Mouse (Mus musculus) C2C12 (cell line): Measurements from ENCODE around the gene Selenot. TPM values are rescaled to one million over a fixed set of nuclear protein-coding genes. Genes with fewer than 3 reads are reported as not detected.
"Not testable (repeated sequence)": the region's sequence is repeated elsewhere in the genome, so short reads cannot be mapped to it uniquely, and the experiment has no call there.

ENCODE experiments used
- H3K27me3 ChIP-seq: one replicate; pipeline ENCODE4 v1.6.1; 2011; ENCODE audit not compliant: control insufficient read depth, insufficient read depth, insufficient read length
- H3K36me3 ChIP-seq: one replicate; pipeline ENCODE4 v1.6.1; 2011; ENCODE audit not compliant: control insufficient read depth, insufficient read depth
- H3K4me3 ChIP-seq: one replicate; pipeline ENCODE4 v1.5.1; 2011; ENCODE audit warnings: mild to moderate bottlenecking, control low read depth; ENCODE audit not compliant: poor library complexity, insufficient read depth, severe bottlenecking
- H3K79me2 ChIP-seq: one replicate; pipeline ENCODE4 v1.6.1; 2011; ENCODE audit not compliant: control insufficient read depth, insufficient read depth
- H3K79me3 ChIP-seq: one replicate; pipeline ENCODE4 v1.6.1; 2011; ENCODE audit warnings: low read depth, control low read depth
- H3ac ChIP-seq: one replicate; pipeline ENCODE3; 2011; ENCODE audit warnings: low read depth; ENCODE audit not compliant: control insufficient read depth, insufficient read length
- CEBPB ChIP-seq: IDR thresholded peaks from one replicate; pipeline ENCODE4 v1.6.1; 2011; ENCODE audit warnings: low read depth, mild to moderate bottlenecking, control low read depth, moderate library complexity
- CTCF ChIP-seq: IDR thresholded peaks from one replicate; pipeline ENCODE4 v1.5.1; 2011; ENCODE audit not compliant: control insufficient read depth, insufficient read depth, insufficient read length
- FOSL1 ChIP-seq: IDR thresholded peaks from one replicate; pipeline ENCODE4 v1.8.0; 2011; ENCODE audit warnings: mild to moderate bottlenecking, low read length; ENCODE audit not compliant: poor library complexity, insufficient read depth, severe bottlenecking
- MAX ChIP-seq: IDR thresholded peaks from one replicate; pipeline ENCODE4 v1.6.1; 2011; ENCODE audit warnings: mild to moderate bottlenecking, control low read depth
- MYOD1 ChIP-seq: IDR thresholded peaks from one replicate; pipeline ENCODE4 v1.6.1; 2011; ENCODE audit warnings: low read depth; ENCODE audit not compliant: control insufficient read depth, insufficient read length
- MYOG ChIP-seq: IDR thresholded peaks from one replicate; pipeline ENCODE4 v1.6.1; 2011; ENCODE audit not compliant: control insufficient read depth, insufficient read length; ENCODE audit errors: extremely low read depth
- USF1 ChIP-seq: IDR thresholded peaks from one replicate; pipeline ENCODE4 v1.6.1; 2011; ENCODE audit warnings: low read depth, mild to moderate bottlenecking, control low read depth, moderate library complexity
- polyA plus RNA-seq: library from polyadenylated mRNA; unstranded; fragments of >200 nt; fragmentation: generic; extraction: Trizol; gene quantifications from one replicate; pipeline ENCODE4 v1.2.1, GENCODE M21; 2012; ENCODE audit warnings: missing spikeins

Selenot gene
- polyA plus RNA-seq, 1 experiment: 35.2 TPM

DNA sequence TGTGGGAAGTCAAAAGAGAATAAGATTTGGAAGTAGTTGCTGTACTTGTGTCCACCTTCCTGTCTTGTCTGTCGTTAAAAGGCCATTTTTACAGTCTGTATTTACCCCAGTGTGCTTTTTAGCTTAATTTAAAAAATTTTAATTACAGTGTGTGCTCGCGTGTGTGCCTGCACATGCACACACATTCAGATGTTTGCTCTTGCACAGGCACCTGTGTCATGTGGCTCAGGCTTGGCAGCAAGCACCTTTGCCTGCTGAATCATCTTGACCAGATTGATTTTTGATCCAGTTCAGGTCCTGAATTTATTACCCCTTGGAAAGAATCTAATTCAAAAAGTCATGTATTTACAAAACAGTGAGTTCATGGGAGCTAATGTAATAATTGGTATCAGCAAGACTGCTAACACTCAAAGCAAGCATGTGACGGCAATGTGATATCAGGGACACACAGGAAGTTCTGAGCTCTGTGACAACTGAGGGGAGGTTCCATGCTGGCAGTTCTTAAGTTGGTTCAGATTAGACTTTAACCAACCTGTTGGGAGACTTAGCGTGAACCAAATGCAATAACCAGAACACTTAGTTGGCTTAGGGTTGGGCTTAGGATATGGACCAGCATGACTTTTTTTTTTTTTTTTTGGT is 6.5 kb downstream of the Selenot start:
- TF ChIP-seq MYOG: no peak
- TF ChIP-seq MAX: no peak
- no peak for TF ChIP-seq FOSL1
- no peak for TF ChIP-seq MYOD1
- TF ChIP-seq USF1: no peak
- no peak for TF ChIP-seq CTCF
- no peak for TF ChIP-seq CEBPB
- Histone ChIP-seq H3ac (no peak overlapping the region), H3K36me3 (peaks cover 52% of the 10 kb centered on the region), H3K4me3 (no peak overlapping the region), H3K27me3 (no peaks in the 10 kb centered on the region), H3K79me2 (peaks cover 95% of the 10 kb centered on the region), H3K79me3 (peaks cover 83% of the 10 kb centered on the region)

DNA sequence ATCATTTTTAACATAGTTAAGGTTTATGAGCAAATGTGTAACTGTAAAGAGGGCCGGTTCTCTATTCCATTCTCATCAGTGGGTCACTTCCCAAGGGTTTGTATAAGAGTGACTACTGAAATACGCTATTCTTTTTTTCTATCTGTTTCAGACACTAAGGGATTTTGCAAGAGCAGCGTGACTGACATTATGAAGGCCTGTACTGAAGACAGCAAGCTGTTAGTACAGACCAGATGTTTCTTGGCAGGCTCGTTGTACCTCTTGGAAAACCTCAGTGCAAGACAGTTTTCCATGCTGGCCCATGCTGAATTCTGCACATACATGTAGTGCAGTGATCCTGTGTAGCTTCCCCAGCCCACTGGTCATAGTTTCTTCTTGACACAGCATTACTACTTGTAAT is 14.1 kb downstream of the Selenot start:
- Histone ChIP-seq H3K36me3 (peaks cover 79% of the 10 kb centered on the region), H3K79me2 (peaks cover 21% of the 10 kb centered on the region), H3K79me3 (peaks cover 12% of the 10 kb centered on the region)
- not testable (repeated sequence) for H3ac ChIP-seq, H3K27me3 ChIP-seq, H3K4me3 ChIP-seq

DNA sequence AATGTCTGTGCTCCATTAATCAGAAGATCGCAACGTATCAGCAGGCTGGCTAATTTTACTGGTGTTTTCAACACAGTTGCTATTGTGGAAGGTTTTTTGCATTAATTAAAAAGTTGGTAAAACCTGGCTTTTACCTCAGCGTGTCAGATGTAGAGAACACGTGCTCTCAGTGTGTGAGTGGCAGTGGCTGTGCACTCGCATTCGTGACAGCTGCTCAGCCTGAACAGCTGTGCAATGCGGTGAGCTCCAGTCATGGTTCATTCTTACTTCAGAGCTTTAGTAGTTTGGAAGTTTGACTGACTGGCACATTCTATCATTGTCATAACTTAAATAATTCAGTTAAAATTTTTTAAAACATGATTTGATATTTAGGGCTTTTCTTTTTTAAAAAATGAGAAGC is 16.2 kb downstream of the Selenot start:
- H3K79me3 ChIP-seq, H3K4me3 ChIP-seq, H3K79me2 ChIP-seq, H3K27me3 ChIP-seq, H3ac ChIP-seq: not testable (repeated sequence)
- peaks cover 58% of the 10 kb centered on the region for H3K36me3 ChIP-seq

DNA sequence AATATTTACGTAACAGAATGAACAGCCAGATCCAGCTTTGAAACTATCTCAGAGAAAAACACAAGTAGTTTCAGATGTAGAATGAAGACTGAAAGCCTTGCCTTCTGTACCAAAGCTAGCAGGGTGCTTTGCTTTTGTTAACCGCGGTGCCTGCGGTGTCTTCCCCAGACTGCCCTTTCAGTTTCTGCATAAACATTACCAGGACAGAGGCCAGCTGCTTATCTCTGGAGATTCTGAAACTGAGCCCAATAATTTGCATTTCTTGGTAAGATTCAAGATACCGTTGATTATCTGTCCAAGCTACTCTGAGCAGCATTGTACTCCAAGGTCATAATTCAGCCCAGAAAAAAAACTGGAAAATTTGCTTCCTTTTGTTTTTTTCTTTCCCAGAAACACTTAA is 17.2 kb downstream of the Selenot start:
- no peak overlapping the region for H3K4me3 ChIP-seq
- H3K36me3 ChIP-seq: peaks cover 52% of the 10 kb centered on the region
- H3K79me2 ChIP-seq: no peaks in the 10 kb centered on the region
- TF ChIP-seq CEBPB (no peak), FOSL1 (no peak)
- H3ac ChIP-seq: no peak overlapping the region
- peaks cover 1% of the 10 kb centered on the region for H3K79me3 ChIP-seq
- H3K27me3 ChIP-seq: no peaks in the 10 kb centered on the region

DNA sequence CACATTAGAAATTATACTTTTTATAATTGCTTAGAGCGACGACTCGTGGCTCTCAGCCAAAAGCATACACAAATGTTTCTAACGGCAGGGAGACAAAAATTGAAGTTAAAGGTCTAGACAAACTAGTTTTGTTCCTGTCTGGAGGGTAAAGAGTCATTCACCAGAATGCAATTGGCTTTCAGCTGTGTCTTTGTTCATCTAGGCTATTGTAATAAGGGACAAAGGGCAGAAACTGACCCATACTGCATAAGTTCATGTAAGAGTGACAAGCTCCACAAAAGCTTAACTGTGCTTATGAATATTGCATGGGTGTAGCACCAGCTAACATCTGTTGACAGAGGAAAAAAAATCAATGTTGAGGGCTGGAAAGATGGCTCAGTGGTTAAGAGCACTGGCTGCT is 32.1 kb downstream of the Selenot start:
- Histone ChIP-seq H3K4me3 (no peak overlapping the region), H3K36me3 (no peaks in the 10 kb centered on the region), H3K27me3 (no peaks in the 10 kb centered on the region), H3ac (no peak overlapping the region), H3K79me2 (no peaks in the 10 kb centered on the region), H3K79me3 (no peaks in the 10 kb centered on the region)
- TF ChIP-seq USF1: no peak
- TF ChIP-seq MAX: no peak
- TF ChIP-seq MYOG: no peak
- TF ChIP-seq MYOD1: no peak
- no peak for TF ChIP-seq FOSL1
- TF ChIP-seq CEBPB: no peak
- no peak for TF ChIP-seq CTCF

DNA sequence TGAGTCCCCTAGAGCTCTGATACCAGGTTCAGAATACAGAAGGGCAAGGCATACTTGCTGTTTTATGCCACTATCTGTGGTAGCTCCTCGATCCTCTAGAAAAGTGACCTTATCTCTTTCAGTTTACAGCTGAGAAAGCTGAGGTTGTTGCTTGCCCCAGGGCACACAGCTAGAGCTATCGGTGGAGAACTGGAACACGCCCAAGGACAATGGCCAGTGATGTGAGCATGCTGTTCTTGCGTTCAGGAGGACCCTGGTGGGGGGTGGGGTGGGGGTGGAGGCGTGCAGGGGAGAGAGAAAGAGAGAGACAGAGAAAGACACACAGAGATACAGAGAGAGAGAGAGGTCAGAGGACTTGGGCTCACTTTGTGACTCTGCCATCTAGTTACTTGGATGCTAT is 33.5 kb downstream of the Selenot start:
- TF ChIP-seq MYOD1 (no peak), USF1 (no peak), MYOG (no peak), CEBPB (no peak), MAX (no peak), CTCF (no peak), FOSL1 (no peak)
- H3K4me3 ChIP-seq: no peak overlapping the region

DNA sequence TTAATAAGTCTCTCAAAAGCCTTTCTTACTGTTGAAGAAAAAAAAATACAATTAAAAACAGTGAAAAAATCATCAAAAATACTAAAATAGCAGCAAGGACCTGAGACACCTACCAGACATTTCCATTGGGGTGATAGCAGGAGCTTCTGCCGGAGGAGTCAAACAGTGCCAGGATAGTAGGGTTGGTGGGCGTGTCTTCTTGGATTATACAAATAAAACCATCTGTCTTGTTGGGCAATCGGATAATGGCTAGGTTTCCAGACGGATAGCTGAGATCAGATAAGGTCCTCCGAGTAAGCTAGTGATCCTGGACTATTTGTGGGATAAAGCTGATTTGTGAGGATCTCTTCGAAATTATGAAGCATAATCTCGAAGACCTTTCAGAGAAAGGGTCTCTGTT is 44.6 kb downstream of the Selenot start:
- no peaks in the 10 kb centered on the region for H3K27me3 ChIP-seq
- TF ChIP-seq CTCF (no peak), MAX (no peak), USF1 (no peak)

More for the DNA sequence above, 33.5 kb downstream of the Selenot start:
- H3ac ChIP-seq: no peak overlapping the region
- H3K36me3 ChIP-seq: no peaks in the 10 kb centered on the region
- H3K79me3 ChIP-seq: no peaks in the 10 kb centered on the region
- H3K79me2 ChIP-seq: no peaks in the 10 kb centered on the region
- H3K27me3 ChIP-seq: no peaks in the 10 kb centered on the region

More for the DNA sequence above, 44.6 kb downstream of the Selenot start:
- H3K79me3 ChIP-seq: no peaks in the 10 kb centered on the region
- H3K79me2 ChIP-seq: no peaks in the 10 kb centered on the region
- H3K36me3 ChIP-seq: no peaks in the 10 kb centered on the region
- H3K4me3 ChIP-seq: no peak overlapping the region
- no peak overlapping the region for H3ac ChIP-seq
